Mouse (Mus musculus) liver, embryonic 11.5 days (tissue): Measurements from ENCODE around the gene Fyb. TPM values are rescaled to one million over a fixed set of nuclear protein-coding genes. Genes with fewer than 3 reads are reported as not detected.
A peak's percentile ranks its signal among the peaks of the same experiment; 100 is the strongest.

Source experiments
- ATAC-seq: fragments of 200-750 bp; cut with Nextera tagmentation; replicated peaks from 2 replicates; pipeline ENCODE4 v1.8.0; 2017; ENCODE audit warnings: moderate number of reproducible peaks, mild to moderate bottlenecking, moderate TSS enrichment, moderate library complexity; ENCODE audit not compliant: low FRiP score
- DNase-seq: peaks from one replicate; pipeline ENCODE4 v3.0.0-alpha.2; 2017; ENCODE audit warnings: low spot score
- H3K27ac ChIP-seq: fragments of 300-500 bp; sonication (generic); 2 replicates; pipeline ENCODE4 v1.5.1; 2014; ENCODE audit warnings: mild to moderate bottlenecking, low read depth, low read length, control low read depth
- H3K27me3 ChIP-seq: fragments of 300-500 bp; sonication (generic); replicated peaks from 2 replicates; pipeline ENCODE4 v1.6.1; 2014; ENCODE audit warnings: low read length, mixed read lengths; ENCODE audit not compliant: control insufficient read depth, insufficient read depth
- H3K36me3 ChIP-seq: fragments of 300-500 bp; sonication (generic); 2 replicates; pipeline ENCODE4 v1.6.1; 2014; ENCODE audit warnings: mild to moderate bottlenecking, low read length, moderate library complexity, mixed read lengths; ENCODE audit not compliant: control insufficient read depth, insufficient read depth
- H3K4me1 ChIP-seq: fragments of 300-500 bp; sonication (generic); replicated peaks from 2 replicates; pipeline ENCODE4 v1.6.1; 2014; ENCODE audit warnings: low read length, mixed read lengths; ENCODE audit not compliant: control insufficient read depth, insufficient read depth
- H3K4me2 ChIP-seq: fragments of 300-500 bp; sonication (generic); 2 replicates; pipeline ENCODE4 v1.6.1; 2014; ENCODE audit warnings: mild to moderate bottlenecking, control low read depth, moderate library complexity
- H3K4me3 ChIP-seq: fragments of 300-500 bp; sonication (generic); 2 replicates; pipeline ENCODE4 v1.5.1; 2014; ENCODE audit warnings: low read depth, low read length, control low read depth
- H3K9ac ChIP-seq: fragments of 300-500 bp; sonication (generic); 2 replicates; pipeline ENCODE4 v1.6.1; 2014; ENCODE audit warnings: low read depth, low read length, control low read depth
- H3K9me3 ChIP-seq: fragments of 300-500 bp; sonication (generic); 2 replicates; pipeline ENCODE4 v1.6.1; 2016; ENCODE audit warnings: low read length, inconsistent platforms, mixed read lengths; ENCODE audit not compliant: control insufficient read depth
- WGBS: fragments of 180-500 bp; shearing (Covaris S2); extraction: QIAGEN DNeasy Blood & Tissue Kit; methylation state at CpG from one replicate; pipeline ENCODE4 v1.1.7; 2014; 5-methylcytosine and 5-hydroxymethylcytosine counted together
- polyA plus RNA-seq: library from polyadenylated mRNA; unstranded; fragments of >200 nt; fragmentation: Nextera tagmentation; extraction: Ambion mirVana; gene quantifications from 2 replicates; pipeline ENCODE4 v1.2.1, GENCODE M21; 2014

Fyb gene
- polyA plus RNA-seq, 1 experiment from 2014 or later: 38.7 TPM

DNA sequence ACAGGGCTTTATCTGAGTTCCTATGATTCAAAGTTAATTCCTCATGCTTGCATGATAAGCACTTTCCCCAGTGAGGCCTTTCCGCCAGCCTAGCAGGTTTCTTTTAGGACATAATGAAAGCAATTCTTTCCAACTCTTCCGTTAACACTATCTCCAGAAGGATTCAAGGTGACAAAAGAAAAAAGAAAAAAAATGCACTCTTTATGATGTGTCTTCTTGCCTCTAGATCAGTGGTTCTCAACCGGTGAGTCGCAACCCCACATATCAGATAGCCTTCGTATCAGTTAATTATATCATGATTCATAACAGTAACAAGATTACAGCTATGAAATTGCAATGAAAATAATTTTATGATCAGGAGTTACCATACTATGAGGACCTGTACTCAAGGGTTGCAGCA, 45.3 kb downstream of the Fyb start:
- peak; percentile 17 for DNase-seq
- H3K36me3 ChIP-seq: no peaks in the 10 kb centered on the region; the same call in 1 of the 2 replicates

DNA sequence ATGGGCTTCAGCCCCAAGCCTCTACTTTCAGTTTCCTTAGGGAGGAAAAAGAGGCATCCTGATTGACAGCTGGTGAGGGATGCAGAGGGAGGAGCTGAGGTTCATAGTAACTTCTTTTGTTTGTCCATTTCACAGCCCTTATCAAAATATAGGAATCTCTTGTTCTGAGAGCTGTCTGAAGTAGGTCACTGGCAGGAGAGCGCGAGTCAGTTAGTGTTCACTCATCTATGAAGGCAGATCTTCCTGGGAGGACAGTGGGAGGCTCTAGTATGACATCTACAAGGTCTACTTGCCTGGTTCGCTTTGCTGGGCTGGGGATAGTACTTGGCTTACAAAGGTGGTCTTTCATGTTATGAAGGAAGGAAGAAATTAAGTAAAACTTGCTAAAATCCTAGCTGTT, 46.0 kb downstream of the Fyb start:
- Histone ChIP-seq H3K27me3 (no peaks in the 10 kb centered on the region), H3K9me3 (no peaks in the 10 kb centered on the region), H3K36me3 (no peaks in the 10 kb centered on the region; the same call in 1 of the 2 replicates), H3K27ac (no peak overlapping the region), H3K4me3 (no peak overlapping the region), H3K4me1 (peaks cover 11% of the 10 kb centered on the region), H3K4me2 (no peak overlapping the region), H3K9ac (no peak overlapping the region)
- peak; percentile 22 for DNase-seq
- WGBS: 75% methylated on average over 3 of the region's 3 CpGs
- ATAC-seq: no peak

More for the DNA sequence above, 45.3 kb downstream of the Fyb start:
- no peaks in the 10 kb centered on the region for H3K9me3 ChIP-seq
- no peak for ATAC-seq
- H3K27ac ChIP-seq: no peak overlapping the region
- H3K4me3 ChIP-seq: no peak overlapping the region
- no peaks in the 10 kb centered on the region for H3K27me3 ChIP-seq
- H3K4me1 ChIP-seq: peaks cover 11% of the 10 kb centered on the region
- no peak overlapping the region for H3K9ac ChIP-seq
- no peak overlapping the region for H3K4me2 ChIP-seq
- 78% methylated on average over 5 of the region's 5 CpGs for WGBS

GRCm38 (mm10) chr15:6569074-6569473, 46.4 kb downstream of the Fyb start:
- no peaks in the 10 kb centered on the region for H3K9me3 ChIP-seq
- no peak overlapping the region for H3K4me3 ChIP-seq
- H3K27ac ChIP-seq: no peak overlapping the region
- H3K9ac ChIP-seq: no peak overlapping the region
- no peak overlapping the region for H3K4me2 ChIP-seq
- ATAC-seq (no peak), DNase-seq (peak; percentile 30)
- WGBS: 44% methylated on average over 5 of the region's 5 CpGs
- no peaks in the 10 kb centered on the region; the same call in 1 of the 2 replicates for H3K36me3 ChIP-seq
- H3K4me1 ChIP-seq: peaks cover 11% of the 10 kb centered on the region
- no peaks in the 10 kb centered on the region for H3K27me3 ChIP-seq

- DNase-seq (no peak), ATAC-seq (no peak)
- H3K36me3 ChIP-seq: no peaks in the 10 kb centered on the region; the same call in 1 of the 2 replicates
- WGBS: 89% methylated on average over 2 of the region's 2 CpGs
- no peak overlapping the region for H3K27ac ChIP-seq
- H3K4me3 ChIP-seq: no peak overlapping the region
- no peak overlapping the region for H3K9ac ChIP-seq
- peaks cover 6% of the 10 kb centered on the region for H3K4me1 ChIP-seq
- H3K4me2 ChIP-seq: no peak overlapping the region
- no peaks in the 10 kb centered on the region for H3K9me3 ChIP-seq
- no peaks in the 10 kb centered on the region for H3K27me3 ChIP-seq
Measured at GRCm38 (mm10) chr15:6570164-6570861, 47.7 kb downstream of the Fyb start.

DNA sequence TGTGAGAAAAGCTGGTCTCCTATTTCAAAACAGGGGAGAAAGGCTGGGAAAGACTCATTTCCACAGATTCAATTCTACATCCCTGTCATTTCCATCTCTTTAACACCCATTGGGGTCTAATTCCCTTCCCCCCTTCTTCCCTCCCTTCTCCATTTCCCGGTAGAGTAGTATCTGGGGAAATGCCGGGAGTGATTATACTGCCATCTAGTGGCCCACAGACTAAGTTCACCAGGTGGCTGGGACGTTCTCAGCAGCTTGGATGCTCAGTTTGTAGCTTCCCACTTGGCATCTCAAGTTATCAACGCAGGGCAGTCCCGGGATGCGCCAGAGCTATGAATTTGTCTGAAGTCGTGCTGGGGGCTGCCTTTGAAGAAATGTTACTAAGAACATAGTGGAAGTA, 48.2 kb downstream of the Fyb start:
- DNase-seq: peak; percentile 35
- Histone ChIP-seq H3K27ac (no peak overlapping the region), H3K4me3 (no peak overlapping the region), H3K4me1 (peaks cover 6% of the 10 kb centered on the region), H3K36me3 (no peaks in the 10 kb centered on the region; the same call in 1 of the 2 replicates), H3K9ac (no peak overlapping the region), H3K9me3 (no peaks in the 10 kb centered on the region), H3K4me2 (no peak overlapping the region), H3K27me3 (no peaks in the 10 kb centered on the region)
- WGBS: 5% methylated on average over 7 of the region's 7 CpGs
- ATAC-seq: peak; percentile 54

DNA sequence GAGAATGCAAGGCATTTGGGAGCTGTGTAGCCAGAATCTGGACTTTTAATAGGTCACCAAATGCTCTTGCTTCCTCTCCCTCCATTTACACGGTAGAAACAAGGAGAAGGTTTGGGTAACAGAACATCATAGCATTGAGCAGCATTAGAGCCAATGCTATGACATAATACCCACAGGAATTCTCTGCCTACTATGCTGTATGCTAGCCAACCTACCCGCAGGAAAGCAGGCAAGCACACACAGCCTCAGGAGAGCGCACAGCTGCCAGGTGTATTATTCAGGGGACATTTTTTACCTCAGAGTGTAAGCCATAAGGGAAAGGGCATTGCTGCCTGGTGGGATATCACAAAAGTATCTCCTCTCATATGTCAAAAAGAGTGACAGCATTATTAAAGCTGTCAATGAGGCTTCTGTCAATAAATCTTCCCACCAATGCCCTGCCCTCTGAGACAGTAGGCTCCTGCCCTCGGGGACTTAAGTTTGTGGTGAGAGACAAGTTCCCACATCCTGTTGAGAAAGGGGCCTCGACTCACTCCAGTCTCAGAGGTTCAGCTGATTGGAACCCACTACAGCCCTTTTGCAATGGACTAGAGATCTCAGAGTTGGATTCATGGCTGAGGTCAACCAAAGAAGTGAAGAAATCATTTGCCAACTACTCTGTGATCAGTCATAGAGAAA, 51.8 kb downstream of the Fyb start:
- H3K27ac ChIP-seq: no peak overlapping the region
- H3K9ac ChIP-seq: no peak overlapping the region
- no peak for ATAC-seq
- peaks cover 7% of the 10 kb centered on the region for H3K4me1 ChIP-seq
- no peak overlapping the region for H3K4me2 ChIP-seq
- H3K9me3 ChIP-seq: no peaks in the 10 kb centered on the region
- H3K27me3 ChIP-seq: no peaks in the 10 kb centered on the region
- WGBS: 34% methylated on average over 5 of the region's 5 CpGs
- no peak overlapping the region for H3K4me3 ChIP-seq
- peak; percentile 23 for DNase-seq
- H3K36me3 ChIP-seq: no peaks in the 10 kb centered on the region

- Histone ChIP-seq H3K4me2 (no peak overlapping the region), H3K4me1 (peaks cover 10% of the 10 kb centered on the region), H3K27ac (no peak overlapping the region), H3K9ac (no peak overlapping the region), H3K36me3 (no peaks in the 10 kb centered on the region), H3K9me3 (no peaks in the 10 kb centered on the region), H3K4me3 (no peak overlapping the region), H3K27me3 (no peaks in the 10 kb centered on the region)
- ATAC-seq: 0 out of 2 replicates have a peak, but pooled peaks have one; percentile 20
- WGBS: 25% methylated on average over 9 of the region's 9 CpGs
- no peak for DNase-seq
Measured at GRCm38 (mm10) chr15:6577971-6578370, 55.3 kb downstream of the Fyb start.

DNA sequence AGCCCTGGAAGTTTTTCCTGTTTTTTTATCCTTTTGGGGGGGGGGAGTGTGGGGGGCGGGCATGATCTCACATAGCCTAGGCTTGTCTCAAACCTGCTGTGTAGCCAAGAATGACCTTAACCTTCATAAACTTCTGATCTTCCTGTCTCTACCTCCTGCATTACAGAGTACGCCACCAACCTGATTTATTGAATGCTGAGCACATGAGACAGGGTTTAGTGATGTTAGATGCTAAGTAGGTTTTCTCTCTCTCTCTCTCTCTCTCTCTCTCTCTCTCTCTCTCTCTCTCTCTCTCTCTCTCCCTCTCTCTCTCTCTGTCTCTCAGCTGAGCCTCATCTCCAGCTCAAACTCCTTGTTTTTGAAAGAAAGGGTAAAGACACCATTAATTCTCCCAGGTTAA, 56.0 kb downstream of the Fyb start:
- 75% methylated on average over 2 of the region's 2 CpGs for WGBS
- H3K4me2 ChIP-seq: no peak overlapping the region
- ATAC-seq (no peak), DNase-seq (no peak)
- H3K27me3 ChIP-seq: no peaks in the 10 kb centered on the region
- H3K4me3 ChIP-seq: no peak overlapping the region
- H3K9ac ChIP-seq: no peak overlapping the region
- peaks cover 10% of the 10 kb centered on the region for H3K4me1 ChIP-seq
- no peaks in the 10 kb centered on the region for H3K36me3 ChIP-seq
- H3K27ac ChIP-seq: no peak overlapping the region
- H3K9me3 ChIP-seq: no peaks in the 10 kb centered on the region
